Mouse (Mus musculus) midbrain, embryonic 14.5 days (tissue): Measurements from ENCODE around the gene Ager. TPM values are rescaled to one million over a fixed set of nuclear protein-coding genes. Genes with fewer than 3 reads are reported as not detected.
A peak's percentile ranks its signal among the peaks of the same experiment; 100 is the strongest.

ENCODE experiments used
- ATAC-seq: fragments of 200-750 bp; cut with Nextera tagmentation; 2 replicates; pipeline ENCODE4 v1.8.0; 2017; ENCODE audit warnings: moderate number of reproducible peaks, moderate library complexity; ENCODE audit not compliant: low FRiP score, low TSS enrichment
- DNase-seq: peaks from one replicate; pipeline ENCODE4 v3.0.0-alpha.2; 2015
- H3K27ac ChIP-seq: fragments of 300-500 bp; sonication (generic); replicated peaks from 2 replicates; pipeline ENCODE4 v1.5.1; 2014; ENCODE audit warnings: mild to moderate bottlenecking, low read depth, low read length, moderate library complexity
- H3K27me3 ChIP-seq: fragments of 300-500 bp; sonication (generic); 2 replicates; pipeline ENCODE4 v1.6.1; 2014; ENCODE audit warnings: low read length, control low read depth, mixed read lengths; ENCODE audit not compliant: control insufficient read depth, insufficient read depth
- H3K36me3 ChIP-seq: fragments of 300-500 bp; sonication (generic); 2 replicates; pipeline ENCODE4 v1.6.1; 2014; ENCODE audit warnings: low read length, control low read depth; ENCODE audit not compliant: control insufficient read depth, insufficient read depth
- H3K4me1 ChIP-seq: fragments of 300-500 bp; sonication (generic); 2 replicates; pipeline ENCODE4 v1.6.1; 2014; ENCODE audit warnings: mild to moderate bottlenecking, antibody characterized with exemption, low read length, control low read depth; ENCODE audit not compliant: control insufficient read depth, insufficient read depth
- H3K4me2 ChIP-seq: fragments of 300-500 bp; sonication (generic); 2 replicates; pipeline ENCODE4 v1.6.1; 2014; ENCODE audit warnings: mild to moderate bottlenecking, low read length, moderate library complexity
- H3K4me3 ChIP-seq: fragments of 300-500 bp; sonication (generic); replicated peaks from 2 replicates; pipeline ENCODE4 v1.5.1; 2014; ENCODE audit warnings: low read depth, low read length
- H3K9ac ChIP-seq: fragments of 300-500 bp; sonication (generic); replicated peaks from 2 replicates; pipeline ENCODE4 v1.6.1; 2014; ENCODE audit warnings: mild to moderate bottlenecking, low read length, moderate library complexity
- H3K9me3 ChIP-seq: fragments of 300-500 bp; sonication (generic); 2 replicates; pipeline ENCODE4 v1.6.1; 2016; ENCODE audit warnings: low read length, control low read depth, mixed read lengths; ENCODE audit not compliant: control insufficient read depth
- WGBS: fragments of 180-500 bp; shearing (Covaris S2); extraction: QIAGEN DNeasy Blood & Tissue Kit; methylation state at CpG from one replicate; pipeline ENCODE4 v1.1.7; 2014; 5-methylcytosine and 5-hydroxymethylcytosine counted together
- polyA plus RNA-seq: library from polyadenylated mRNA; unstranded; fragments of >200 nt; fragmentation: Nextera tagmentation; extraction: Ambion mirVana; gene quantifications from 2 replicates; pipeline ENCODE4 v1.2.1, GENCODE M21; 2014

The Ager gene
- polyA plus RNA-seq, 1 experiment from 2014 or later = 1.4 TPM

GRCm38 (mm10) chr17:34561200-34561599 is 36.5 kb upstream of the Ager start:
- Histone ChIP-seq H3K27ac (no peak overlapping the region; the same call in 1 of the 2 replicates), H3K36me3 (no peaks in the 10 kb centered on the region), H3K9me3 (peaks cover 2% of the 10 kb centered on the region; the same call in 1 of the 2 replicates), H3K4me3 (no peak overlapping the region), H3K9ac (no peak overlapping the region), H3K4me2 (no peak overlapping the region), H3K4me1 (no peaks in the 10 kb centered on the region), H3K27me3 (no peaks in the 10 kb centered on the region)
- 29% methylated on average over 8 of the region's 8 CpGs for WGBS
- peak; percentile 30 for DNase-seq
- no peak for ATAC-seq

GRCm38 (mm10) chr17:34562595-34562994 is 35.1 kb upstream of the Ager start:
- Histone ChIP-seq H3K4me1 (no peaks in the 10 kb centered on the region), H3K36me3 (no peaks in the 10 kb centered on the region), H3K9ac (no peak overlapping the region), H3K9me3 (peaks cover 2% of the 10 kb centered on the region; the same call in 1 of the 2 replicates), H3K27ac (no peak overlapping the region), H3K4me2 (no peak overlapping the region), H3K4me3 (no peak overlapping the region), H3K27me3 (no peaks in the 10 kb centered on the region; the same call in 1 of the 2 replicates)
- DNase-seq (no peak), ATAC-seq (no peak)
- 70% methylated on average over 3 of the region's 3 CpGs for WGBS

- H3K27ac ChIP-seq = no peak overlapping the region
Measured at GRCm38 (mm10) chr17:34563354-34563753, 34.3 kb upstream of the Ager start.

GRCm38 (mm10) chr17:34564003-34564421 is 33.6 kb upstream of the Ager start, which contains the start of gene Notch4:
TSS of gene Notch4 (plus strand) at chr17:34564268.
- H3K36me3 ChIP-seq = no peaks in the 10 kb centered on the region
- peaks cover 2% of the 10 kb centered on the region; the same call in 1 of the 2 replicates for H3K9me3 ChIP-seq
- no peak within 1 kb of the TSS for H3K4me2 ChIP-seq
- no peaks in the 10 kb centered on the region for H3K4me1 ChIP-seq
- no peak within 1 kb of the TSS for H3K9ac ChIP-seq
- H3K4me3 ChIP-seq = no peak within 1 kb of the TSS
- H3K27me3 ChIP-seq = no peaks in the 10 kb centered on the region; the same call in 1 of the 2 replicates
- 23% methylated on average over 6 of the region's 6 CpGs for WGBS
- peak within 1 kb of the TSS; percentile 20; the same call in 1 of the 2 replicates for H3K27ac ChIP-seq
- DNase-seq (no peak), ATAC-seq (no peak)

More at GRCm38 (mm10) chr17:34563354-34563753, 34.3 kb upstream of the Ager start:
- 80% methylated on average over 11 of the region's 11 CpGs for WGBS
- Histone ChIP-seq H3K4me2 (no peak overlapping the region), H3K36me3 (no peaks in the 10 kb centered on the region), H3K9me3 (peaks cover 2% of the 10 kb centered on the region; the same call in 1 of the 2 replicates), H3K4me1 (no peaks in the 10 kb centered on the region), H3K4me3 (no peak overlapping the region), H3K9ac (no peak overlapping the region), H3K27me3 (no peaks in the 10 kb centered on the region; the same call in 1 of the 2 replicates)
- ATAC-seq (no peak), DNase-seq (no peak)

- no peak for DNase-seq
- H3K9ac ChIP-seq = no peak overlapping the region
- ATAC-seq = no peak
- no peaks in the 10 kb centered on the region; the same call in 1 of the 2 replicates for H3K27me3 ChIP-seq
- H3K4me1 ChIP-seq = no peaks in the 10 kb centered on the region
- no peaks in the 10 kb centered on the region for H3K36me3 ChIP-seq
- H3K27ac ChIP-seq = no peak overlapping the region
- H3K9me3 ChIP-seq = peaks cover 2% of the 10 kb centered on the region; the same call in 1 of the 2 replicates
- WGBS = 60% methylated on average over 3 of the region's 3 CpGs
- no peak overlapping the region for H3K4me3 ChIP-seq
- no peak overlapping the region for H3K4me2 ChIP-seq
Measured at GRCm38 (mm10) chr17:34564796-34565195, 32.9 kb upstream of the Ager start.

- 0 out of 2 replicates have a peak, but pooled peaks cover 2% of the 10 kb centered on the region for H3K9me3 ChIP-seq
- H3K27me3 ChIP-seq = no peaks in the 10 kb centered on the region; the same call in 1 of the 2 replicates
- no peak for ATAC-seq
- WGBS = 76% methylated on average over 9 of the region's 9 CpGs
- H3K27ac ChIP-seq = no peak overlapping the region
- H3K4me2 ChIP-seq = no peak overlapping the region
- H3K4me1 ChIP-seq = no peaks in the 10 kb centered on the region
- H3K4me3 ChIP-seq = no peak overlapping the region
- H3K36me3 ChIP-seq = no peaks in the 10 kb centered on the region
- no peak for DNase-seq
- H3K9ac ChIP-seq = no peak overlapping the region
Measured at GRCm38 (mm10) chr17:34567311-34567710, 30.4 kb upstream of the Ager start.

- H3K36me3 ChIP-seq = no peaks in the 10 kb centered on the region
- 77% methylated on average over 13 of the region's 13 CpGs for WGBS
- H3K4me2 ChIP-seq = no peak overlapping the region
- H3K27ac ChIP-seq = no peak overlapping the region
- H3K27me3 ChIP-seq = no peaks in the 10 kb centered on the region; the same call in 1 of the 2 replicates
- no peak overlapping the region for H3K4me3 ChIP-seq
- no peaks in the 10 kb centered on the region for H3K4me1 ChIP-seq
- H3K9ac ChIP-seq = no peak overlapping the region
- 0 out of 2 replicates have a peak, but pooled peaks cover 2% of the 10 kb centered on the region for H3K9me3 ChIP-seq
- DNase-seq (no peak), ATAC-seq (no peak)
Measured at GRCm38 (mm10) chr17:34568421-34568820, 29.2 kb upstream of the Ager start.

GRCm38 (mm10) chr17:34569919-34570318 is 27.7 kb upstream of the Ager start:
- no peaks in the 10 kb centered on the region for H3K4me1 ChIP-seq
- DNase-seq = no peak
- 62% methylated on average over 4 of the region's 4 CpGs for WGBS
- H3K9me3 ChIP-seq = 0 out of 2 replicates have a peak, but pooled peaks cover 2% of the 10 kb centered on the region
- no peak for ATAC-seq
- no peak overlapping the region for H3K9ac ChIP-seq
- H3K36me3 ChIP-seq = no peaks in the 10 kb centered on the region
- no peak overlapping the region for H3K4me3 ChIP-seq
- no peak overlapping the region for H3K27ac ChIP-seq
- no peaks in the 10 kb centered on the region; the same call in 1 of the 2 replicates for H3K27me3 ChIP-seq
- H3K4me2 ChIP-seq = no peak overlapping the region

GRCm38 (mm10) chr17:34571875-34572274 is 25.8 kb upstream of the Ager start:
- Histone ChIP-seq H3K36me3 (no peaks in the 10 kb centered on the region), H3K27me3 (no peaks in the 10 kb centered on the region; the same call in 1 of the 2 replicates), H3K4me1 (no peaks in the 10 kb centered on the region), H3K9me3 (no peaks in the 10 kb centered on the region), H3K4me3 (no peak overlapping the region), H3K27ac (no peak overlapping the region), H3K9ac (no peak overlapping the region), H3K4me2 (no peak overlapping the region)
- ATAC-seq (no peak), DNase-seq (no peak)
- WGBS = 15% methylated on average over 5 of the region's 5 CpGs
